Mouse (Mus musculus) megakaryocyte-erythroid progenitor cell, adult 5-6 weeks (primary cell): ENCODE results near the gene Mms22l. TPM values are rescaled to one million over a fixed set of nuclear protein-coding genes. Genes with fewer than 3 reads are reported as not detected.

Experiments
- ATAC-seq: replicated peaks from 2 replicates; pipeline ENCODE4 v1.8.0; 2016; ENCODE audit warnings: mild to moderate bottlenecking, inconsistent platforms; ENCODE audit not compliant: severe bottlenecking, poor library complexity, low FRiP score, low TSS enrichment
- total RNA-seq, 2 experiments: library from RNA; stranded (forward) in 1 of 2; stranded (reverse) in 1 of 2; fragments of 200-1000, 215-1000 nt in 1 of 2; fragments of >200 nt in 1 of 2; fragmentation: Nextera tagmentation in 1 of 2; gene quantifications; 2 replicates each; pipeline ENCODE4 v1.2.3; 2014 to 2017

Mms22l gene
- total RNA-seq, 2 experiments from 2014 or later: 68.6 to 72.1 TPM

- ATAC-seq: no peak
These were observed 113.3 kb downstream of the Mms22l start for GRCm38 (mm10) chr4:24609564-24609963.

- no peak for ATAC-seq
These were observed 123.8 kb downstream of the Mms22l start for GRCm38 (mm10) chr4:24620005-24620404.

DNA sequence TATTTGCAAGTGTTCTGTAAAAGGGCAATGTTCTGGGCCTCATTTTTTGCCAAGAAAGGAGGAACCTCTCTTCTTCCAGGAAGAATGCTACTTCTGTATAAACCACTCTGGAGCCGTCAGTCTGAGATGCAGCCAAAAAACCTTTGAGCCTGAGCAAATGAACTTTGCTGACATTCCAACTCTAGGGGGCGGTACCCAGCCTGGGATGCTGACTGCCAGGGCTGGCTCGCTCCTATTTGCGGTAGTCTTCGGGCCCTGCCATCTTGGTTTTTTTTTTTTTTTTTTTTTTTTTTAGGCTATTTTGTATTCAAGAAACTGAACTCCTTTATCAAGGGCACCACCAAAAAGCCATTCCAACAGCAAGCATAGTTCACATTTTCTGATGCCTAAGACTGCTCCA, 124.2 kb downstream of the Mms22l start:
- ATAC-seq: no peak

DNA sequence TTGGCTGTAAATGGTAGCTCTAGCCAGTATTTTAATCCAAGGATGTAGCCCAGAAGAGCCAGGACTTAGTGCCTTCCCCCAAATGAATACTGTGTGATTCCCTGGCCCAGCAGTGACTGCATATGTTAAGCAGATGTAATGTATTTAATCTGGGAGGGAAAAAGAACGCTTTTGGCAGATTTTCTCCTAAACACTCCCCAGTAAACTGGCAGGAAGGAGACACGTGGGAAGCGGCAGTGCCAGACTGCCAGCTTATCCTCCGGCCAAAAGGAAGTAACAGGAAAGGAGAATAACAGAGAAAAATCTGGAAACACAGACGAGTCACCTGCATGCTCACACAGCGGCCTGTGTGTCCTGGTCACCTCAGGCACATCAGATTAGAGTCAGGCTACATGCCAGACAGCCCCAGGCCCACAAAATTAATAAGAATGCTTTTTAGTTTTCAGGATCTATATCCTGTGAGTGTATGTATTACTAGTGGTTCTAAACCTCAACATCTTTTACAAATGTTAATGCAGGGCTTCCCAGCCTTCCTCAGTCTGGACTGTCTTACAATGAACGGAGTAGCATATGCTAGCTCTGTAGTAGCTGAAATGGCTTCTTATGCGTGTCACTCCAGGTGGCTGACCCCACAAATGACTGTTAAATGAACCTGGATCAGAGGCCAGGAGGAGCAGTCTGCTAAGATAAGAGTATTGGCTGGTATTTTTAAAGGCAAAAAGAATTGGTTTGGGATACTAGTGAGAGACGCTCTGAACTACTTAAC, 125.4 kb downstream of the Mms22l start:
- no peak for ATAC-seq

- ATAC-seq: peak; percentile 79
These were observed 129.8 kb downstream of the Mms22l start for GRCm38 (mm10) chr4:24625951-24626584.

GRCm38 (mm10) chr4:24626686-24627085, 130.4 kb downstream of the Mms22l start:
- no peak for ATAC-seq

DNA sequence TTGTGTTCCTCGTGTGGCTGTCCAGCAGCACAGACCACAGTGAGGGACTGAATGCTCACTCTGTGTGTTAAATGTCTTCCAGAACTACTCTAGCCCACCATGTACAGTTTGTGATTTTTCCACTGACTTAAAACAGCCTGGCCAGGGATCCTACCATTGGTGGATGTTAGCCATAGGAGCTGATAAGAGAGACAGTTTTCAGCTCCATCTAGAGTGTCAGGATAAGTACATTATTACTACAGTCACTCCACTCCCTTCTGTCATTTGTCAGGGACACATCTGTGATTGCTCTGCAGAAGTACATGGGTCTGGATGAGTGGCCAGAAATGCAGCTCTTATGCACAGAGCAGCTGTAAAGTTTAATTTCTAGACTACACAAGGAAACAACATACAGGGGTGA, 131.6 kb downstream of the Mms22l start:
- no peak for ATAC-seq

DNA sequence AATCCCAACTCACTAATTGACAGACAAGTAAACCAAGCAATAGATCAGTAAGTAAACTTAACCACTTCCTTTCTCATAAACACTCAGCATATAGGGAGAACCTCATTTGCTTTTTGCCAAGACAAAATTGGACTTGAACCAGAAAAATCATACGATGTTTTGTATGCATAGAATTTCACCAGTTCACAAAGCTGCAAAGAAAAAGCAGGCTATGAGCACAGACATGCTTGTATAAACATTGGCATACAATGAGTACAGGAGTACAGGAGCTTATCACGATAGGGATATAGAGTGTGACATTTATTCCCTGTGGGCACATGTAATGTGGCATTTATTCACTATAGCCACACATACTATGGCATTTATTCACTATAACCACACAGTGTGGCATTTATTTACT, 134.2 kb downstream of the Mms22l start:
- no peak for ATAC-seq

DNA sequence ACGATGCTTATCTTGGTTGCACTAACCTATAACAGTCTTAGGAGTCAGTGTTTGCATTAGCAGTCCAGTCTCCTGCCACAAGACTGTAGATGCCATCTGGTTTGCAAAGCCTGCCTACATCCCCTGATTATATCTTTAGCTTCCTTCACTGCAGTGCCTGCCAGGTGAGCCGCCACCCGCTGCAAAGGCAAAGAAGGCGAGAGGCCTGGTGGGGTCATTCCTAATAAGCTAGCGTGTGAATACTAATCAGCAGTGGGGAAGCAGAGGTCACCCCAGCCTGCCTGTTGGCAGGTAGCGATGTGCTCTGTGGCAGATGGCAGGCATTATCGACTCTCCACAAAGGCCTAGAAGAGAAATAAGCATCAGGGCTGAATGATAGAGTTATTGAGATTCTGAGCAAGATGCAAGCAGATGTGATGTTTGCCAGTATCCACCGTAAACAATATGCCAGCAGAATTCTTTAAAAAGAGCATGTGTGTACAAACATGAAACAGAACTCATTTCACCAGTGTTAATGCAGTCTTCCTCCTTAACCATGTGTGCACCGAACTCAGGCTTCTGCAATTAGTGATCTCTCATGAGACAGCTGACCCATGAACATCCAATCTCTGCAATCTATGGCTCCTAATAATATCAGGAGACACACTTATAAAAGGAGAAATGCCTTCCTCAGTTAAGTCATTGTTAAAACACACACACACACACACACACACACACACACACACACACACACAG, 135.1 kb downstream of the Mms22l start:
- ATAC-seq: 0 out of 2 replicates have a peak, but pooled peaks have one; percentile 33

GRCm38 (mm10) chr4:24642306-24642705, 146.1 kb downstream of the Mms22l start:
- no peak for ATAC-seq

- ATAC-seq: peak; percentile 97
These were observed 148.5 kb downstream of the Mms22l start for GRCm38 (mm10) chr4:24644735-24645134.
